Comparison of ENCODE assay signal across 36 mouse cellular contexts in the genomic region with DNA sequence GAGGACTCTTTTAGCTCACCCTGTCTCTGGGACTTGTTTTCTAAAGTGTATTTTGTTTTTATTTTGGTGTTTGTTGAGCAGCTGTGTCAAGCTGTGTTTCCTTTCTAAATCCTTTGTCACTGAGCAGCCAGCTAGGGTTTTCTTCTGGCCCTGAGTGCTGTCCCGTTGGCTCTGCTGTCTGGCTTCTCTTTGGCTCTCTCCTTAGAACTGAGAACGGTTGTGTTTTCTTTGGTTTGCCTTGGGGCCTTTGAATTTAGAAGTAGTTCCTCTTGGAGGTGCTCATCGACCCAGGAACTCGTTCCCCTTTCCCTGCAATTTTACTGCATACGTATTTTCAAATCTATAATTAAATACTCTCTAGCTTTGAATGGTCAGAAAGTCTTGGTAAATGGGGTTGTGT. TPM values are rescaled to one million over a fixed set of nuclear protein-coding genes. Genes with fewer than 3 reads are reported as not detected.
"Had no signal": no experiment of that assay in that cellular context is flagged by ENCODE, and none has a peak within 500 bp of the region (broad histone marks: within the 10 kb centered on the region; RNA-seq: fewer than 3 reads in every experiment).

No protein-coding gene starts in this region.

- DNase-seq: gastrocnemius, adult 2 months; gastrocnemius, postnatal 10 days; gastrocnemius, postnatal 25 days; heart, adult 2 months; heart, postnatal 4 days; kidney, adult 18-20 months; kidney, adult 8-10 months; kidney, postnatal 10 days; kidney, postnatal 25 days; liver; liver, embryonic 13.5 days had no signal

- H3K4me2 ChIP-seq: heart, embryonic 11.5 days; heart, embryonic 13.5 days; heart, embryonic 15.5 days; hindbrain, embryonic 13.5 days; hindbrain, embryonic 15.5 days; limb, embryonic 12.5 days; liver, embryonic 11.5 days; liver, embryonic 13.5 days; liver, embryonic 15.5 days had no signal

- H3K36me3 ChIP-seq: hindbrain, embryonic 15.5 days; liver, embryonic 15.5 days had no signal

- H3K9me3 ChIP-seq: heart, embryonic 13.5 days; heart, embryonic 15.5 days; hindbrain, embryonic 13.5 days; hindbrain, embryonic 15.5 days; limb, embryonic 10.5 days; limb, embryonic 12.5 days; liver, embryonic 13.5 days; liver, embryonic 15.5 days had no signal

- H3K4me1 ChIP-seq: hindbrain, embryonic 13.5 days; hindbrain, embryonic 15.5 days; liver, embryonic 15.5 days had no signal

- H3K9ac ChIP-seq: heart, embryonic 13.5 days; heart, embryonic 15.5 days; hindbrain, embryonic 13.5 days; hindbrain, embryonic 15.5 days; limb, embryonic 12.5 days; liver, embryonic 13.5 days; liver, embryonic 15.5 days had no signal

- H3K4me3 ChIP-seq: gastrocnemius, adult 2 months; heart, adult 2 months; heart, embryonic 13.5 days; heart, embryonic 15.5 days; hindbrain, embryonic 13.5 days; hindbrain, embryonic 15.5 days; layer of hippocampus, adult 2 months; left cerebral cortex, adult 2 months; limb, embryonic 10.5 days; limb, embryonic 12.5 days; liver, embryonic 13.5 days; liver, embryonic 15.5 days had no signal

- ATAC-seq: inflammation-experienced regulatory T-cells, adult 6 months; intestine, embryonic 16.5 days had no signal

- H3K27me3 ChIP-seq: heart, embryonic 13.5 days; heart, embryonic 15.5 days; hindbrain, embryonic 13.5 days; hindbrain, embryonic 15.5 days; limb, embryonic 12.5 days; liver, embryonic 13.5 days; liver, embryonic 15.5 days had no signal

- H3K27ac ChIP-seq: gastrocnemius, adult 2 months; heart, adult 2 months; heart, embryonic 13.5 days; heart, embryonic 15.5 days; hindbrain, embryonic 13.5 days; hindbrain, embryonic 15.5 days; layer of hippocampus, adult 2 months; left cerebral cortex, adult 2 months; limb, embryonic 10.5 days; limb, embryonic 12.5 days; liver, embryonic 13.5 days; liver, embryonic 15.5 days had no signal

RNA-seq across cellular contexts. Expression of gene Phxr2, which starts 36.9 kb away (rescaled TPM):
- total RNA-seq: gastrocnemius, adult 2 months; gastrocnemius, postnatal 10 days; gastrocnemius, postnatal 25 days; gastrocnemius, postnatal 4 days; heart, adult 2 months; heart, postnatal 25 days; heart, postnatal 4 days; layer of hippocampus, adult 2 months; layer of hippocampus, postnatal 10 days; layer of hippocampus, postnatal 25 days; left cerebral cortex, adult 2 months; left cerebral cortex, postnatal 14 days; left cerebral cortex, postnatal 36 days had no signal
- polyA plus RNA-seq: frontal cortex, adult 2 months; heart, adult 2 months; heart, embryonic 11.5 days; heart, embryonic 13.5 days; heart, embryonic 15.5 days; heart, postnatal 0 days; hindbrain, embryonic 11.5 days; hindbrain, embryonic 13.5 days; hindbrain, embryonic 15.5 days; inflammation-experienced regulatory T-cells, adult 6 months; intestine, embryonic 16.5 days; kidney, embryonic 14.5 days; kidney, embryonic 16.5 days; limb, embryonic 14.5 days; liver, embryonic 13.5 days; liver, embryonic 15.5 days had no signal
